Mouse (Mus musculus) left cerebral cortex, adult 11 months (tissue): Measurements from ENCODE around the gene Gtf2a1l.

Experiments
- DNase-seq: peaks from one replicate; pipeline ENCODE4 v3.0.0; 2022; ENCODE audit warnings: low spot score

Gene Gtf2a1l

DNA sequence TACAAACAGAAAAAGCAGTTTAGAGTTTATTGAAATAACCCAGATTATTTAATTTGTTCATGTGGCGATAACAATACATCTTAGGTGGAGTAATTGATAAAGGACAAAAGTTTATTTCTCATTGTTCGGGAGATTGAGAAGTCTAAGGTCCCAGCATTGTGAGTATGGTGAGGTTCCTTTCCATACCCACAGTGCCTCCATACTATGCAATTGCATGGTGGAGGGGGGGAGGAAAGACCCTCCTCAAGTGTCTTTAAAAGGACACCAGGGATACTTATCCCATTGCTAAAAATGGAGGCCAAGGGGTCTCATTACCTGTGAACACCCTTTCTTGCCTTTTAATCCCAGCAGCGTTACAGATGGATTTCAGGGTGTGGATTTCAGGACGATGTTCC lies 15.1 kb upstream of the Gtf2a1l start:
- DNase-seq = no peak

DNA sequence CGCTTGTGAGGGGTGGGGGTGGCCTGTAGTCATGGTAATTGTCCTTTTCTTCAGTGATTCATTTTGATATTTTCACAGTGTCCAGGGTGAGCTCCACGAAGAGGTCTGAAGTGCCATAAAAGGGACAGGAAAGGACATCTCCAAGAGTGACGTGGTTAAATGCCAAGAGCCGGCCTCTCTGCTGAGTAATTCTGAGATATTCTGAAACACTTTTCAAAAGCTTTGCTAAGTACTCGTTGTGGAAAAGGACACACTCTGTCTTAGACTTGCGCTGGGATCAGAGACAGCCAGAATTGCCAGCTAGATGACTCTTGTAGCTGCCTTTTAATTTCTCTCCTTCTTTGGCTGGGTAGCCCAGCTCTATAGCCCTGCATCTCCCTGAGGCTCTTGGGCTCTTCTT lies 9.9 kb upstream of the Gtf2a1l start:
- no peak for DNase-seq

DNA sequence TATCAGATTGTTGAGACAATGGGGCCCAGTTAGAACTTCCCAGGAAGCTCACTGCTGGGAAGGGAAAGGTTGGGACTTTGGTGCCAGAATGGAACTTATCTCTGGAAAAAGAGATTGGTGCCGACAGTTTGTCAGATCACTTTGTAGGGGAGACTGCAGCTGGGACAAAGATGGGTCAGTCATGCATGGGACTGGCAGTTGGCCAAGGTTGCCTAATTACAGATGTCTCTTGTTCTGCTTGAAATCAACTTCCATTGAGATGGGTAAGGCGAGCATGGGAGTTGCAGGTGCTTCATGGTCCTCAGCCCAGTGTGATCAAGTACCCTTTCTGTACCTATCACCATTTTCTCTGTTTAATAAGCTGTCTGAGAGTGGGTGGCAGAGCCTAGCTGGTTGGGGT lies 2.4 kb upstream of the Gtf2a1l start:
- no peak for DNase-seq

DNA sequence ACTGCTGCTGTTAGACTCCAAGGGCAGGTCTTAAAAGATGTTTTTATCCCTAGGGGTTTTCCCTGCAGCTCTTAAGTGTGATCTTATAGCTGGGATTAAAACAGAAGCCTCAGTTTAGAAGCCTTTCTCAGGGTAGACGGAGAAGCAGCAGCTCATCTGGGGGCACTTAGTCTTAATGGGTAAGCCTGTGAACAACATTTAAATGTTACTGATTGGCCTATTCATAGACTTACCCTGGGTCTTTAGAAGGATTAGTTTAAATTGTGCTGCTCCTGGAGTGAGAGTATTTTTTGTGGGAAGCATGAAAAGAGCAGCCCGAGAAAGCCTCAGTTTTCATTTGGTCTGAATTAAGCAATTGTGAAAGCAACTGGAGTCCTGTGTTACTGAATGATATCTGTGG lies 1.5 kb downstream of the Gtf2a1l start:
- DNase-seq = no peak

DNA sequence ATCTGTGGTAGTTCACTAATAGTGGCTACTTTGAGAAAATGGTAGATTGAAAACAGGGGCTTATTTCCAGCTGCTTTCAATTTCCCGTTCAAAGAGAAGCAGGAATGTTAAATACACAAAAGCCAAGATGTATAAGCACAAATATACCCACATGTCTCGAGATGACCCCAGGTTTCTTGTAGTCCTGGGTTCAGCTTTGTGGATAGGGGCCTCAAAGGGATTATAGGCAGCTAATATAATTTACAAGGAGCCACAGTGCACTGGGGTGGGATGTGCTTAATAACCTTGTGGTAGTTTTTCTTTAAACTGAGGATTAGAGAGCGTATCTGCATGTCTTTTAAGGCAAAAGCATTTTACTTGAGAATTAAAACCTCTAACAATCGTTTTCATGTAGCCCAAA lies 2.3 kb downstream of the Gtf2a1l start:
- DNase-seq = no peak

DNA sequence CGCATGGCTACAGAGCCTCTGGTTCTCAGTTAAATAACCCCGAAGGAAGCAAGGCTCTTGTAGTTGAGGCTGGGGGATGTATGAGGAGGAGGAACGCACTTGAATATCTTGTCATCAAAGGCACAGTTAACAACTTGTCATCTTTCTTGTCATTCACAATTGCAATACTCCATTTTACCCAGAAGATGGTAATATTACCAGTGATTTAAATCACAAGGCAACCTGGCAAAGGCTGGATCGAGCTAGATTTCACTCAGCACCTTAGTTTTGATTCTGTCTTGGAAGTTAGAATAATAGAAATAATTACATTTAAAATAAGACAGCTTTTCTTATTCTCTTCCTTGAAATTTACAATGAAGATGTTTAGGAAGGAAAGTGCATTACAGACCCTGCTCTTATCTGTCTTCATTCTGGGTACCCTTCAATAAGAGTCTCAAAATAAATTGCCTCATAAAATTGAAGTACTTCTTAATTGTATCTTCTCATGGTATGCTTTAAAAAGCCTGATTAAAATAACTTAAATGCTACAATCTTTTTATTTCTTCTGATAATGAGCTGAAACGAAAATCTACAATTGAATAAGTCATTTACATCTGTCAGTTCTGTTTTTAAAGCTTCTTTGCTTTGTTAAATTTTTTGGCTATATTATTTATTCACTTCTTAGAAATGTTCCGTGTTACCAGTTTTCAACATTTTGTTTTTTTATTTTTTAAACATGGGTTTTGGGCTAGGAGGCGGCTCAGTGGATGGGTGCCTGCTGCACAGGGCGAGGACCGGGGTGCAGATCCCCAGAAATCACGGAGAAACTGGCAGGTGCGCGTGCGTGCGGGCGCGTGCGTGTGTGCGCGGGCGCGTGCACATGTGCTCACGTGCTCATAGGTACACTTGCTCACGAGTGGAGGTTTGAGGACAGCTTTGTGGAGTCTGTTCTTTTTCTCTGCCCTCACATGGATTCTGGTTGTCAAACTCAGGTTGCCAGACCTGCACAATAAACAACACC lies 7.2 kb downstream of the Gtf2a1l start:
- no peak for DNase-seq

DNA sequence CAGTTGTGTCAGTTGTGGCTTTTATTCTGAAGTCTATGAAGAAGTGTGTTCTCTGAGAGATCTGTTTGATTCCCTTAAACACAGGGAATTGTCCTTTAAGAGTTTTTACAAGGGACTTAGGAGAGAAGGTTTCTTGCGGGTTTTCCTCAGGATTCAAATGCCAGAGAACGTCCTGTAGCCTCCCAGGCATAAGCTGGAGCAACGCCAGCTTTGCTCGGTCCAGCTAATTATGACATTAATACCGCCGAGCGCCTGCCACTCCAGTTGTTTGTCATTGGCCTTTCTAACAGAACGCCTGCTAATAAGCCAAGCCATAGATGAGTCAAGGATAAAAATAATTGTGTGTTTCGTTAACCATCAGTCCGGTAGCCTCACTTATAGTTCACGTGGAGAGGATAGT lies 19.8 kb downstream of the Gtf2a1l start:
- DNase-seq = no peak

DNA sequence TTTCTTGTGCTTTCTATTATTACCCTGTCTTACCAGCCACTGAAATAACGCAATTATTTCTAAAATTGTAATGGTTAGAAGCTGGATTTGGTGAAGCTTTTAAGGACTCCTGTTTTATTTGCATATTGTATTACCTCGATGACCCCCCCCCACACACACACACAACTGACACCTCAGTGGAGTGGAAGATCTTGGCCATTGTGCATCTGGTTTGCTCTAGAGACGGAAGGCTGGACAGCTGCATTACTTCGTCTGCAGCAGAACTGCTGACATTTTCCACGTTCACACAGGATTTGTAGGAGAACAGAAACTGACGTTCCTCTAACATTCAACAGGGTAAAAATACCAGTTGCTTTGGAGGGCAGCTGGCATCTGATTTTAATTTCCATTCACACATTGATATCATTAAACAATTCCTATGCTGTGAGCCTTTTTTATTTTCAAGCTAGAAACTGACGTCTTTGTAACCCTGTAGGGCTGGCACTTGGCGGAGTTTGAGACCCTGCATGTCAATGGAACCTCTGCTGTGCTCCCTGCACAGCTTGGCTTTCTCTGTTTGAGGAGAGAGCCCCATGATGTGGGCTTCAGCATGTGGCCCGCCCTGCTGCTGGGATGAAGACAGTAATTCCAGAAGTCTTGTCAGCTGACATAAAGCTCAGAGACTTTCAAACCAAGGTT lies 28.3 kb downstream of the Gtf2a1l start:
- no peak for DNase-seq

DNA sequence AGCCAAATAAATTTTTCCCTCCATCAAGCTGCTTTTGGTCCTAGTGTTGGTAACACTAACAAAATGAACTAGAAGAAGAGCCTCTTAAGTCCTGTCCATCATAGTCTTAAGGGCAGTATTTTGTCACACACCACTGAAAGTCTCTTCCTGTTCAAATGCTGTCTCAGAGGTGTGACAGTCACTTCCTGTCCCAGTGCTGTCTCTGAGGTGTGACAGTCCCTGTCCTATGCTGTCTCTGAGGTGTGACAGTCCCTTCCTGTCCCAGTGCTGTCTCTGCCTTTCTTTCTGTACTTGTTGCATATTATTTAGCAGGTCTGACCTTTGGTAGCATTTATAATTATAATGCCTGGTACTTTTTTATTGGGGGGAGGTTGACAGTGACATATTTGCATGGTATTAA lies 32.4 kb downstream of the Gtf2a1l start:
- DNase-seq = no peak

DNA sequence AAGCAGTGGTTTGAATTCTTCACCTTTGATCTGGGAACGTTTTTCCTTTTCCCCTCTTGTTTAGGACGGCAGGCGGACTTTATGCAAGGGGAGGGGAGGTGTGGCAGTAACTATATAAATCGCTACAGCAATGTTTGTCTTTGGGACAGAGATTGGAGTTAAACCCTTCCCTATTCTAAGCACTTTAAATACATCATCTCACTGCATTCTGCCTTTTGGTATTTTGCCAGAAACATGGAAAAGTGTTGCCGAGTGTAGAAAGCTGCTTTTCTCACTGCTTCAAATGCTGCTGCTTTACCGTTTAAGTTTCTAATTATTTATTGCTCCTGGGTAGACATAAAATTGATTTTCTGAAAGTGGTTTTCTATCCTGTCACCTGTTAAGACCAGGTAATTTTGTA lies 33.9 kb downstream of the Gtf2a1l start:
- no peak for DNase-seq

DNA sequence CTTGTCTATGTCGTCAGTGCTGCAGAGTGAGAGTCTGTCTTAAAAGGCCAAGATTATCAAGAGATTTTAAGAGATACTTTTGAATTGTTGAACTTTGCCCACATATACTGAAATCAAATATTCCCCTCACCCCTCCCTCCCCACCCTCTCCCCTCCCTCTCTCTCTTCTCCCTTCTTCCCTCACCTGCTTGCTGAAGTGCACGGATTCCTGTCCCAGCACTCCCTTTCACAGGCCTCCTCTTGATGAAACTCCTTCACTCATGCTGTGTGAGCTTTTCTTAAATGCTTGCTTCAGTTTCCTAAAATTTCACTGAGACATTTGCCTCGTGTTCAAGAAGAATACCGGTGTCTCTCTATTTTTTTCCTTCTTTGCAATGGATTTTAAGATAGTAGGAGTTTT lies 34.7 kb downstream of the Gtf2a1l start:
- DNase-seq = no peak

DNA sequence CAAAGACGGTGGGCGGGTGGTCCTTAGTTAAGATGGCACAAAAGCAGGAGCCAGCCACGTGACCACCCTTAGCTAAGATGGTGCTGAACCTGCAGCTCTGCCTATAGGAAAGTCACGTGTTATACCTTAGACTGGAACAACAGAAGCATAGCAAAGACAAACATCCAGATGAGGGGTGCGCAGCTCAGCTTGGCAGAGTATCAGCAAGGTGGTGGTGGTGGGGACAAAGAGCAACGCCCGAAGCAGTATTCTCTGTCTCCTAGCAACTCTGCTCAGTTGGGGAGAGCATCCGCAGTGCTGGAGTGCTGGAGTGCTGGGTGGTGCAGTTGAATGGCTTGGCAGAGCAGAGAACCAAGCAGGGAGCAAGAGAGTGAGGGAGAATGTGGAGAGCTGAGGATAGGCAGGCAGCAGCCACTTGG lies 37.8 kb downstream of the Gtf2a1l start:
- DNase-seq = no peak

DNA sequence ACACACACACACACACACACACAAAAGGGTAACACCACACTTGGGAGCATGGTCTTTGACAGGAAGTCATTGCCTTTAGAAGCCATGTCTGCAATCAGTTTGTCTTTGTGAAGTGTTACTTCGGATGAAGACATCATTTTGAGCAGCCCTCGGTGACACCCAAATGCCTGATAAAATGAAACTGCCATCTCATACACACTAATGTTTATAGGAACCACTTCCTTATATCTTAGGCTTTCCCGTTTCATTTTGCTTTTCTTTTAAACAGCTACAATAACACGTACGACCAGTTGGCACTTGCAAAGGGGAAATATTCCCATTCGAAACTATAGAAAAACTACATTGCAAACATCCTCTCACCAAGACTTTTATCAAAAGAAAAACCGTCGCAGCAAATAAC lies 81.2 kb downstream of the Gtf2a1l start:
- no peak for DNase-seq

DNA sequence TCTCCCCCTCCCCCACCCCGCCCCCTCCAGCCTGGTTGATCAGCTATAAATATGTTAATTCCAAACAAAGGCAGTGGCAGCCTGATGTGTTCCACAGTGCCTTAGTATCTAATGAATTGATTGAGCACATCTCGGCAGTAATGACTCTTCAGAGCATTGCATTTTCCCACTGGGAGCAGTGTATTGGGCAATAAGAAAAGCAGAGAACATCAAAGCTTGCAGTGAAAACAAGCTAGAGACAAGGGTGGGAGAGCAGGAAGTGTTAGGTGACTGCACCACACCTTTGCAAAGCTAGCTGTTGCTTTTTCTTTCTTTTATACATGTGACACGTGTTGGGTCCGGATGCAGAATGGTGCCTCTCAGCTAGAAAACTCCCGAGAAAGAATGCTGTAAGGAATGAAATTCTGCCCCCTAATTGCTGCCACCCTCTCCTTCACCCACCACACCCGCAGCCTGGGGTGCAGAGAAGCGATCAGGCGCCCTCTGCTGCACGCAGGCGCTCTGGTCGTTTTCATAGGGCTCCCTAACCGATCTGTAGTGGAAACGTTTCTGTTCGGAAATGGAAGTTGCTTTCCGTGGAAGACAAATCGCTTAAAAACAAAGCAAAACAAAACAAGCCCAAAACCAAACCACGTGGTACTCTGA lies 84.5 kb downstream of the Gtf2a1l start:
- DNase-seq = no peak

DNA sequence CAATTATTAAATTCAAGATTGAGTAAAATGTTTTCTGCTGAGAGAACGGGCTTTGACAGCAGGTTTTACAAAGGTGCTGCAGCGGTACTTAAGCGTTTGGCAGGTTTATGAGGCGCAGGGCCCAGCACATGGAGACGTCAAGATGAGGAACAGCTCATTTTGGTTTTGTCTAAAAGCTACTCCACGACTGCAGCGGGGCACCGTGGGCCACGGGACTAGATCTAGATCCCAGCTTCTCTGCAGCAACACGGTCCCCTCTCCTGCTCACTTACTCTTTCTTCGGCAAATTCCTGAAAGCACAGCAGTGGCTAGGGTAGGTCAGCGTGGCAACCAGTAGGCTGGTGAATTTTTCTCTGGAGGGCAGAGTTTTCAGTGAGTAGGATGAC lies 85.0 kb downstream of the Gtf2a1l start:
- DNase-seq = no peak

DNA sequence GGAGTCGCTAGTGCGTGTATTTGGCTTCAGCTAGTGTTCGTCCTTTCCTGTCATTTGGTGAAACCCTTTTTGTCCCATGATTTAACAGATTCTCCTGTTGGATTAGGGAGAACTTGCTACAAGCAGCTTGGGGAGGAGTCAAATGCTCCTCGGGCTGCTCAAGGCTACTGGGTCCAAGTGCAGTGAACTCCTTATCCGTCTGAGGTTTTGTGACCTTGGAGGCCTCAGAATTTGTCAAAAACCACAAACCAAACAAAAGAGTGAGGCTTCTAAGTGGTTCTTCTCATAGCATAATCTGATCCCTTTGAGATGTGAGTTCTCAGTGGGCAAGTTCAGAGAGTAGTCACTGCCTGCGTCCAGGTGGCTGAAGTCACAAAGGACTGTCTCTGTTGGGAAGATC lies 87.3 kb downstream of the Gtf2a1l start:
- no peak for DNase-seq

DNA sequence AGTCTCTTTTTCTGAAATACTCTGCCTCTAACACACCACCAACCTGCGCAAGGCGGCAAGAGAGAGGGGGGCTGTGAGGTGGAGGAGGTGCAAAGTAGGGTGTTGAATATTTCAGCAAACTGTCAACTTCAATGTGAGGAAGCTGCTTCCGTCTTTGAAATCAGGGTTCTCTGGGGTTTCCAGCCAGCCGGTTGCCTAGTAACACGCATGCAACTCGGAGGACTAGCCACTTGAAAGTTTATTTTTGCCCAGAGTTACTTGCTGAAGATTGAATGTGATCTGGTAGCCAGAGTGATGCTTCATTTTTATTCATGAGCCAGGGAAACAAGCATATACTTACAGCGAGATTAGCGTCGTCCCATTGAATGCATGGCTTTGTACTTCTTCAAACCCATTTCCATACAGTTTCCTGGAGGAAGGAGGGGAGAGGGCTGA lies 89.6 kb downstream of the Gtf2a1l start:
- no peak for DNase-seq

DNA sequence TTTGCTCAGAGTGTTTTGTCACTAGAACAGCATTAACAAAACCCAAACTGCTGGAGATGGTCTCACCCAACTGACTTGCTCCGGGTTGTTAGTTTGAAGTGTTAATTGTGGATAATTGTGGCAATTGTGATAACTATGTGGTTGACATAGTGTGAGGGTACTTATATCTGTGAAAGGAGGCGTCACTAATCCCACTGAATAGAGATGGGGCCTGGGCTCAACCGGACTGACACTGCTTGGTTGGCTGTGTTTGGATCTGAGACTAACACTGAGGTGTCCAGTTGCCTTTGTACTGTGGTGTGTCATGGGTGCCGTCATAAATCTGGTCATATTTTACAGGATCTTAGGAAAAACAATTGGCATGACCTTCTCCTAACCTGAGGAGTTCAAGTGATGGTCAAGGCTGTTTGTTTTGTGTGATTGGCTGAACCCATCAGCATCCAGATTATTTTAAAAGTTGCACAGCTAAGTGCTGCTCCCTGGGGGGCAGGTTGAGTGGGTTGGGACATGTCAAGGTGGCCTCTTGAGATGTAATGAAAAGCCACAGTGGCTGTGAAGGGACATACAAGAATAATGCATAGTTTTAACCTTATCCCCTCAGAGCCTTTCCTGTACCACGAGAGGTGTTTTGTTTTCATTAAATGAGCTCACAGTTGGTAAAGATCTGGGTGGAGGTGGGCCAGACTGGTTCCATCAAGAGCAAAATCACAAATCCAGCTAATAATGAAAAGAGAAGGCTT lies 95.1 kb downstream of the Gtf2a1l start:
- DNase-seq = no peak

DNA sequence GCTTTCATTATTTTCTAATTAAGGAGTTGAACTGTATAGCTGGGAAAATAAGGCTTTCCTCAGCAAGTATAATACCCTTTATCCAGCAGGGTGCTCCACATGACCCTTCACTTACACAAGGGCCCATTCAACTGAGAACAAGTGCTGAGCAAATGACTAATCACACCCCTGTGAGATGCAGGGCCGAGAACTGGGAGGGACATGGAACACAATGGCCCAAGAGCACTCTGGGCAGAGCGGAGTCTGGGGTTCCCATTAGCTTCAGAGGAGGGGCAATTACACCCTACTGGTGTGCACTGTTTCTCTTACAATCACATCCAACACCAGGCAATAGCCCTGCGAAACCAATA lies 95.7 kb downstream of the Gtf2a1l start:
- no peak for DNase-seq
